Mouse (Mus musculus) embryonic facial prominence, embryonic 14.5 days (tissue): Measurements from ENCODE around the gene Olfr316. TPM values are rescaled to one million over a fixed set of nuclear protein-coding genes. Genes with fewer than 3 reads are reported as not detected.
A peak's percentile ranks its signal among the peaks of the same experiment; 100 is the strongest.

Experiments used
- ATAC-seq: fragments of 200-750 bp; cut with Nextera tagmentation; 2 replicates; pipeline ENCODE4 v1.8.0; 2017; ENCODE audit warnings: low read depth, moderate number of reproducible peaks, moderate TSS enrichment
- DNase-seq: peaks from one replicate; pipeline ENCODE4 v3.0.0-alpha.2; 2015; ENCODE audit warnings: low spot score
- H3K27ac ChIP-seq: fragments of 300-500 bp; sonication (generic); replicated peaks from 2 replicates; pipeline ENCODE4 v1.5.1; 2014; ENCODE audit warnings: low read depth, mild to moderate bottlenecking, low read length, moderate library complexity
- H3K27me3 ChIP-seq: fragments of 300-500 bp; sonication (generic); replicated peaks from 2 replicates; pipeline ENCODE4 v1.6.1; 2014; ENCODE audit warnings: low read length; ENCODE audit not compliant: control insufficient read depth, insufficient read depth
- H3K36me3 ChIP-seq: fragments of 300-500 bp; sonication (generic); 2 replicates; pipeline ENCODE4 v1.6.1; 2014; ENCODE audit warnings: low read length, mixed read lengths; ENCODE audit not compliant: control insufficient read depth, insufficient read depth
- H3K4me1 ChIP-seq: fragments of 300-500 bp; sonication (generic); 2 replicates; pipeline ENCODE4 v1.6.1; 2014; ENCODE audit warnings: antibody characterized with exemption, low read length; ENCODE audit not compliant: control insufficient read depth, insufficient read depth
- H3K4me2 ChIP-seq: fragments of 300-500 bp; sonication (generic); 2 replicates; pipeline ENCODE4 v1.6.1; 2014; ENCODE audit warnings: low read depth, mild to moderate bottlenecking, low read length, moderate library complexity, mixed read lengths
- H3K4me3 ChIP-seq: fragments of 300-500 bp; sonication (generic); 2 replicates; pipeline ENCODE4 v1.5.1; 2014; ENCODE audit warnings: low read depth, mild to moderate bottlenecking, low read length
- H3K9ac ChIP-seq: fragments of 300-500 bp; sonication (generic); 2 replicates; pipeline ENCODE4 v1.6.1; 2014; ENCODE audit warnings: low read depth, mild to moderate bottlenecking, low read length, moderate library complexity, mixed read lengths
- H3K9me3 ChIP-seq: fragments of 300-500 bp; sonication (generic); 2 replicates; pipeline ENCODE4 v1.6.1; 2016; ENCODE audit warnings: low read length; ENCODE audit not compliant: control insufficient read depth
- WGBS: fragments of 180-500 bp; shearing (Covaris S2); extraction: QIAGEN DNeasy Blood & Tissue Kit; methylation state at CpG from one replicate; pipeline ENCODE4 v1.1.7; 2014; 5-methylcytosine and 5-hydroxymethylcytosine counted together
- polyA plus RNA-seq: library from polyadenylated mRNA; unstranded; fragments of >200 nt; fragmentation: Nextera tagmentation; extraction: Ambion mirVana; gene quantifications from 2 replicates; pipeline ENCODE4 v1.2.1, GENCODE M21; 2014

Gene Olfr316
- polyA plus RNA-seq, 1 experiment from 2014 or later: not detected

DNA sequence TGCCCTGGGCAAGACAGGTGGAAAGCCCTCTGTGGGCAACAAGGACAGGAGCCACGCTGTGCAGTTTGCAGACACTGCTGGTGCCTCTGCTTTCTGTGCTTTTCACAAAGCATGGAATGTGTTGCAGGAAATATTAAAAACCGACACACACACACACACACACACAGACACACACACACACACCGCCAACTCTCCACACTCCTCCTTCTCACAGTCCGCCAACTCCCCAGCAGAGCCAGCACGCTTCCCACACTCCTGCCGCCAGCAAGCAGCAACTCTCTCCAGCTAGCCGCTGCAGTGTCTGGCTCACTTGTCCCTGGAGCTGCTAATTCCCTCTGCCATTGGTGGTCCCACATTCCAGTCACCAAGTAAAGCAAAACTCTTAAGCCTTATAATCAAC, 44.3 kb downstream of the Olfr316 start:
- ATAC-seq (no peak), DNase-seq (no peak)
- no peaks in the 10 kb centered on the region for H3K4me1 ChIP-seq
- no peak overlapping the region for H3K27ac ChIP-seq
- no peak overlapping the region for H3K9ac ChIP-seq
- no peaks in the 10 kb centered on the region for H3K9me3 ChIP-seq
- no peaks in the 10 kb centered on the region for H3K36me3 ChIP-seq
- no peak overlapping the region for H3K4me2 ChIP-seq
- H3K27me3 ChIP-seq: no peaks in the 10 kb centered on the region
- WGBS: 68% methylated on average over 7 of the region's 7 CpGs
- H3K4me3 ChIP-seq: no peak overlapping the region

DNA sequence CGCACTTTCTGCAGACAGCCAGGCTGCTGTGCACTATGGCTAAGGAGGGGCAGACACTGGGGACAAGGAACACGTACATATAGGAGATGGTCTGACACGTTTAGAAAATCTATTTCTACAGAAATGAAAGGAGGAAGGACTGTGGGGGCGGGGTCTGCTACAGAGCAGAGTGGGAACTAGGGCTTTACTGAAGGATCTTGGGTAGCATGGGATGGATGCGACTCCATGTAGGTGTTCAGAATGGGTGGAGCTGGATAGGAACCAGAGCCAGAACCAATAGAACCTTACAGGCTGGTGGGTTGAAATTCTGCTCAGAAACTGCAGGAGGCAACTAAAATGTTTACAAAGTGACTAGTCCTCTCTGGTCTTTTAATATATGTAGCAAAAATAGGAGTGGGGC, 47.2 kb downstream of the Olfr316 start:
- Histone ChIP-seq H3K4me2 (no peak overlapping the region), H3K36me3 (no peaks in the 10 kb centered on the region), H3K4me1 (no peaks in the 10 kb centered on the region), H3K9me3 (no peaks in the 10 kb centered on the region), H3K27me3 (no peaks in the 10 kb centered on the region), H3K27ac (no peak overlapping the region), H3K9ac (no peak overlapping the region), H3K4me3 (no peak overlapping the region)
- ATAC-seq: no peak
- 70% methylated on average over 5 of the region's 5 CpGs for WGBS
- no peak for DNase-seq

DNA sequence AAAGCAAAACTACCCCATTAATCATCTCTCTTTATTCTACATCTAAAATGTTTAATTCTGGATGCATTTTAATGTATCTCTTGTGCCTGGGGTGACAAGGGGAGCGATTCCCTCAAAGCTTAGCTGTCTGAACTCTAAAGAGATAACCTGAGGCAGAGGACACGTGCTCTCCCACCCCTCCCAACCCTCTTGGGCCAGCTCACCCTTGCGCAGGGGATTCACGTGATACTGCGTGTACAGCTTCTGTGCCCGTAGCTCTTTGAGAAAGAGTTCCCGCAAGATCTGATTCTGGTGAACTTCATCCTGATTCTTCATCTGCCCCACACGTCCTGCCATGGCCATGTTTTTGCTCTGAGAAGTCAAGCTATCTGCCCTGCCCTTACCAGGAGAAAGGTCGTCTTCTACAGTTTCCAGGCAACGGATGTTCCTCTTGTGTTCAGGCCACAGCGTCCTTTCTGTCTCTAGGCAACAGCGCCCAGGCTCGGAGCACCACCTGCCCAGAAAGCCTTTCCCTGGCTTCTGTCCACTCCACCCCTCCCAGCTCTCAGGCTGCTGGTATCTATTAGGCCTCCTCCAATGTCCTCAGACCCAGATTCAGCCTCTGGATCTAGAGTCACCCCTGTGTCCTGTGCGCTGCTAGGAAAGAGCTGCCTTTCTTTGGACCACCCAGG, 49.2 kb downstream of the Olfr316 start, which contains the start of gene Fam183b:
TSS of gene Fam183b (minus strand) at position 403 of the 671 bp plus-strand sequence.
- WGBS: 26% methylated on average over 14 of the region's 14 CpGs
- Histone ChIP-seq H3K4me3 (no peak within 1 kb of the TSS), H3K27me3 (no peaks in the 10 kb centered on the region), H3K27ac (no peak within 1 kb of the TSS), H3K4me2 (0 out of 2 replicates have a peak within 1 kb of the TSS, but pooled peaks have one; percentile 10), H3K9ac (no peak within 1 kb of the TSS), H3K4me1 (no peaks in the 10 kb centered on the region), H3K9me3 (no peaks in the 10 kb centered on the region), H3K36me3 (no peaks in the 10 kb centered on the region)
- DNase-seq: peak; percentile 36
- ATAC-seq: peak; percentile 62; the same call in 1 of the 2 replicates

DNA sequence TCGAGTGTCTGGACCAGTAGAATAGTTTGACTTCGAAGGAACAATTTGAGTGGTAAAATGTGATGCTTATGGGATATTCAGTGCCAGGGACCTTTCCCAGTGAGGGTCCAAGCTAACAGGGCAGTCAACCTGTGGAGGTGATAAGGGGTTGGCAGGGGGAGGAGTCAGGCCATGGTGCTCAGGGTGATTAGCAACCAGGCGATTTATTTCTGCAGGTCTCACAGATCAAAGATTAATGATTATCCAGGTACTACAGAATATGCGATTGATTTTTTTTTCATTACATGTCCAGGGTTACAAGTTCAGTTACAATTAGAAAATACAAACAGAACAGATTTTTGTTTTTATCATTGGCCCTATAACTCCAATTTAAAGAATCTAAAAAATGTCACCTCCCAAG, 51.3 kb downstream of the Olfr316 start:
- Histone ChIP-seq H3K27me3 (no peaks in the 10 kb centered on the region), H3K36me3 (no peaks in the 10 kb centered on the region), H3K27ac (no peak overlapping the region), H3K9ac (no peak overlapping the region), H3K9me3 (no peaks in the 10 kb centered on the region), H3K4me2 (no peak overlapping the region), H3K4me1 (no peaks in the 10 kb centered on the region), H3K4me3 (no peak overlapping the region)
- ATAC-seq (no peak), DNase-seq (no peak)
- 72% methylated on average over 4 of the region's 4 CpGs for WGBS

DNA sequence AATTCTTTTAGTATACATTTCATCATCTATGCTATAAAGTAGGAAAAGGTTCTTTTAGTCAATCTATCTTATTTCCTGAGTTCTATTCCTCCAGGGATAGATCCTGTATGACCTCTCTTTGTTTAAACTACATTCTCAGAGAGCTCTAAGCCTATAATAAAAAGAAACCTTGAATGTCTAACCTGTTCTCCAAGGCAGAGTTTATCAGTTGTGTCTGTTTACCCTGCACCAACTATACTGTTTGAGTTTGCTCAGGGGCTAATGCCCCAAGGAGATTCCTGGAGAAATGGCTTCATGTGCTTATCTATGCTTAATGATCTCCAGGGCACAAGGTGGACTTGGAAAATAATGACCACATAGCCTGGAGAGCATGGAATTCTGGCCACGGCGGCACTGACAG, 51.9 kb downstream of the Olfr316 start:
- ATAC-seq (no peak), DNase-seq (no peak)
- H3K4me1 ChIP-seq: no peaks in the 10 kb centered on the region
- WGBS: 74% methylated on average over 2 of the region's 2 CpGs
- no peaks in the 10 kb centered on the region for H3K9me3 ChIP-seq
- H3K27ac ChIP-seq: no peak overlapping the region
- H3K4me3 ChIP-seq: no peak overlapping the region
- H3K36me3 ChIP-seq: no peaks in the 10 kb centered on the region
- no peaks in the 10 kb centered on the region for H3K27me3 ChIP-seq
- H3K9ac ChIP-seq: no peak overlapping the region
- H3K4me2 ChIP-seq: no peak overlapping the region

Other genes with a start within 250 kb of the Olfr316 start
- gene Olfr330, start 217.9 kb upstream of the Olfr316 start, polyA plus RNA-seq: 0.30 and 0.46 TPM in 2 replicates
- 0.31 TPM in 1 of 2 replicates, not detected in the other for gene Olfr329-ps, start 206.3 kb upstream of the Olfr316 start, polyA plus RNA-seq
- not detected in 2 replicates for gene Olfr328, start 197.1 kb upstream of the Olfr316 start, polyA plus RNA-seq
- gene Olfr224, start 182.2 kb upstream of the Olfr316 start, polyA plus RNA-seq: not detected in 2 replicates
- not detected in 2 replicates for gene Olfr325, start 175.0 kb upstream of the Olfr316 start, polyA plus RNA-seq
- not detected in 2 replicates for gene Olfr324, start 157.6 kb upstream of the Olfr316 start, polyA plus RNA-seq
- not detected in 2 replicates for gene 2210407C18Rik, start 136.7 kb upstream of the Olfr316 start, polyA plus RNA-seq
- not detected in 2 replicates for gene Olfr323, start 122.2 kb upstream of the Olfr316 start, polyA plus RNA-seq
- 0.07 and 0.09 TPM in 2 replicates for gene Trim58, start 112.3 kb upstream of the Olfr316 start, polyA plus RNA-seq
- not detected in 2 replicates for gene Olfr322, start 94.0 kb upstream of the Olfr316 start, polyA plus RNA-seq
- not detected in 2 replicates for gene Olfr320, start 71.6 kb upstream of the Olfr316 start, polyA plus RNA-seq
- 0.33 TPM in 1 of 2 replicates, not detected in the other for gene Olfr319, start 53.6 kb upstream of the Olfr316 start, polyA plus RNA-seq
- not detected in 2 replicates for gene Olfr318, start 28.7 kb upstream of the Olfr316 start, polyA plus RNA-seq
- not detected in 2 replicates for gene Olfr317, start 13.5 kb upstream of the Olfr316 start, polyA plus RNA-seq
- gene Olfr315, start 20.5 kb downstream of the Olfr316 start, polyA plus RNA-seq: 0.13 TPM in 1 of 2 replicates, not detected in the other
- gene Olfr314, start 30.2 kb downstream of the Olfr316 start, polyA plus RNA-seq: not detected in 2 replicates
- 1.7 and 5.7 TPM in 2 replicates for gene Fam183b, start 49.2 kb downstream of the Olfr316 start, polyA plus RNA-seq
- gene Olfr313, start 62.3 kb downstream of the Olfr316 start, polyA plus RNA-seq: 0.07 TPM in 1 of 2 replicates, not detected in the other
- not detected in 2 replicates for gene Olfr312, start 76.5 kb downstream of the Olfr316 start, polyA plus RNA-seq
- gene Olfr311, start 86.5 kb downstream of the Olfr316 start, polyA plus RNA-seq: 0.08 TPM in 1 of 2 replicates, not detected in the other
- 8.3 and 10.2 TPM in 2 replicates for gene Gm12258, start 94.4 kb downstream of the Olfr316 start, polyA plus RNA-seq
- 6.4 and 6.7 TPM in 2 replicates for gene 2810021J22Rik, start 114.5 kb downstream of the Olfr316 start, polyA plus RNA-seq
- gene Zfp39, start 151.5 kb downstream of the Olfr316 start, polyA plus RNA-seq: 5.2 and 6.5 TPM in 2 replicates
- gene Btnl10, start 165.2 kb downstream of the Olfr316 start, polyA plus RNA-seq: 0.07 TPM in 1 of 2 replicates, not detected in the other
- gene Rnf187, start 186.2 kb downstream of the Olfr316 start, polyA plus RNA-seq: 256 and 271 TPM in 2 replicates
- 14.9 and 20.8 TPM in 2 replicates for gene Hist3h2ba, start 196.2 kb downstream of the Olfr316 start, polyA plus RNA-seq
- gene Hist3h2a, start 202.0 kb downstream of the Olfr316 start, polyA plus RNA-seq: 27.6 and 29.7 TPM in 2 replicates
- 0.41 and 0.51 TPM in 2 replicates for gene Trim17, start 202.0 kb downstream of the Olfr316 start, polyA plus RNA-seq
- 19.2 and 23.0 TPM in 2 replicates for gene Trim11, start 225.4 kb downstream of the Olfr316 start, polyA plus RNA-seq